Mouse (Mus musculus): ENCODE results near the gene Pcbp3. TPM values are rescaled to one million over a fixed set of nuclear protein-coding genes. Genes with fewer than 3 reads are reported as not detected.
"Not testable (repeated sequence)": the region's sequence is repeated elsewhere in the genome, so short reads cannot be mapped to it uniquely, and the experiment has no call there.

Pcbp3 gene
- polyA plus RNA-seq, 1 experiment from 2014 or later, result 53.2 TPM

DNA sequence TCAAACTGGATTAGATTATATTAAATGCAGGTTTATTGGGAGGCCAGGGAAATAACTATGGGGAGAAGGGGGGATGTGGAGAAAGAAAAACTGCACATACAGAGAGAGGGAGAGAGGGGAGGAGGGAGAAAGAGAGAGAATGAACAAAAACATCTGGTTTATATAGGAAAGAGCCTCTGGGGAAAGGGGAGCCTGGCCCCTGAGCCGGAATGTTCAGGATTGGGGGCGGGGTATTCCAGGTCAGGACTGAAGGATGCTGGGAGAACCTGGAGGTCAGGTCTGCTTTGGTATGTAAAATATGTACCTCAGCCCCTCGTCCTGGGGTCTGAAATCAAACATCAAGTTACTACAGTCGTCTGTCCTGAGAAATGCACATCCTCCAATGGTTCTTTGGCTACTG is 15.0 kb upstream of the Pcbp3 start:
- H3K4me2 ChIP-seq (replicated peaks; ENCODE audit: low read depth, low read length), result no peak overlapping the region
- no peaks in the 10 kb centered on the region for H3K27me3 ChIP-seq (ENCODE audit: insufficient read depth, low read length)
- H3K4me1 ChIP-seq (ENCODE audit: insufficient read depth, low read length), result peaks cover 3% of the 10 kb centered on the region; the same call in 1 of the 2 replicates
- no peaks in the 10 kb centered on the region for H3K9me3 ChIP-seq (ENCODE audit: low read length)
- no peak overlapping the region for H3K4me3 ChIP-seq (ENCODE audit: low read length)
- no peak overlapping the region for H3K9ac ChIP-seq (replicated peaks; ENCODE audit: low read length)
- no peak for ATAC-seq (ENCODE audit: low FRiP score, low TSS enrichment)
- no peak overlapping the region for H3K27ac ChIP-seq (ENCODE audit: low read length)
- no peaks in the 10 kb centered on the region for H3K36me3 ChIP-seq (ENCODE audit: insufficient read depth, low read length)
- WGBS, result 45% methylated on average over 4 of the region's 4 CpGs

DNA sequence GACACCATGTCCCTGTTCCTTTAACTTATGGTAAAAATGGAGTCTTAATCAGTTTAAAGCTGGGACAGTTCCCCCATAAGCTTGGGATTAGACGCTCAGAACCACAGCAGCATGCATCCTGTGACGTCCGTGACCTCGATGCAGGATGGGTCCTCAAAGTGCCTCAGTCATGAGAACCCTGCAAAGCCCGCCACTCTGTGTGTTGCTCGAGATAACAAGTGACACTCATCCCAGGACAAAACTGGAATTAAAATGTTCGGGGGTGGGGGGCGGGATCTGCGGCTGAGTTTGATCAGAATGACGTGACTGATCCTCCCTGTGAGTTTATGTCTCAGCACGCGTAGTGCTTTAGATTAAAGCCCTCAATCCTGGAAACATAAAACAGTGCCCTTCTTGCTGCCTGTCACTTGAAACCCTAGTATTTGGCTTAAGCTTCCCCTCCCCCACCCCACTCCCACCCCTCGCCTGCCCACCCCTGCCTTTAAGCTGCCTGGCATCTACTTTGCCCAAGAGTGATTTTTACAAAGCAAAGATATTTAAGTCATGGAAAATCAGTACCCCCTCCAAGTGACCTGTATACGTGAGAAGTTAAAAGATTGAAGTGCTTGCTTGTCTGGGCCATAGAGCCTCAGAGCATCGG is 12.2 kb upstream of the Pcbp3 start:
- Histone ChIP-seq H3K4me2 (replicated peaks; ENCODE audit: low read depth, low read length) (0 out of 2 replicates have a peak overlapping the region, but pooled peaks have one; percentile 15), H3K4me3 (ENCODE audit: low read length) (no peak overlapping the region), H3K9ac (replicated peaks; ENCODE audit: low read length) (no peak overlapping the region), H3K4me1 (ENCODE audit: insufficient read depth, low read length) (peaks cover 3% of the 10 kb centered on the region; the same call in 1 of the 2 replicates), H3K27ac (ENCODE audit: low read length) (no peak overlapping the region), H3K9me3 (ENCODE audit: low read length) (no peaks in the 10 kb centered on the region), H3K27me3 (ENCODE audit: insufficient read depth, low read length) (no peaks in the 10 kb centered on the region), H3K36me3 (ENCODE audit: insufficient read depth, low read length) (no peaks in the 10 kb centered on the region)
- WGBS, result 19% methylated on average over 15 of the region's 15 CpGs
- ATAC-seq (ENCODE audit: low FRiP score, low TSS enrichment), result no peak

DNA sequence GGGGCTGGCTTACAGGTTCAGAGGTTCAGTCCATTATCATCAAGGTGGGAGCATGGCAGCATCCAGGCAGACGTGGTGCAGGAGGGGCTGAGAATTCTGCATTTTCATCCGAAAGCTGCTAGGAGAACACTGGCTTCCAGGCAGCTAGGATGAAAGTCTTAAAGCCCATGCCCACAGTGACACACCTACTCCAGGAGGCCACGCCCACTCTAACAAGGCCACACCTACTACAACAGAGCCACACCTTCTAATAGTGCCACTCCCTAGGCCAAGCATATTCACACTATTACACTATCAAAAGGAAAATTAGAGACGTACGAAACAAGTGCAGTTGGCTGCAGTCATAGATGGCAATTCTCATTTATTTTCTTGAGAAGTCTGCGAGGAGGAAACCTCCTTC is 10.6 kb upstream of the Pcbp3 start:
- H3K4me1 ChIP-seq (ENCODE audit: insufficient read depth, low read length); H3K9me3 ChIP-seq (ENCODE audit: low read length); ATAC-seq (ENCODE audit: low FRiP score, low TSS enrichment); H3K4me2 ChIP-seq (replicated peaks; ENCODE audit: low read depth, low read length); H3K9ac ChIP-seq (replicated peaks; ENCODE audit: low read length); H3K27ac ChIP-seq (ENCODE audit: low read length); H3K27me3 ChIP-seq (ENCODE audit: insufficient read depth, low read length); H3K4me3 ChIP-seq (ENCODE audit: low read length); H3K36me3 ChIP-seq (ENCODE audit: insufficient read depth, low read length): not testable (repeated sequence)
- WGBS, result 75% methylated on average over 6 of the region's 6 CpGs

DNA sequence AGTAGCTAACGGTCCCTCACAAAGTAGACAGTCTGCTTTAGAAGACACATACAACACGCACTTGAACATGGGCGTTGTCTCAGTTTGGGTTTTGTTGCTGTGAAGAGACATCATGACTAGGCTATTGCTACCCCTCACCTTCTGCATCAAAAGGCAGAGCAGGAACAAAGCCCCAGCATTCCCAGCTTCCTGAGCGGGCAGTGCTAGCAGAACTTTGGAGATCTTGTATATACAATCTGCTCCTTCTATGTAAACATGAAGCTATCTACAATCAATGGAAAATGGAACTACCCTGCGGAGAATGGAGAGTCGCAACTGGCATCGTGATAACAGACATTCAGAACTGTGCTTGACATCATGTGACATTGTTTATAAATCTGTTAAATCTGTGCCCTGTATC is 9.3 kb upstream of the Pcbp3 start:
- Histone ChIP-seq H3K9me3 (ENCODE audit: low read length) (no peaks in the 10 kb centered on the region), H3K4me1 (ENCODE audit: insufficient read depth, low read length) (peaks cover 3% of the 10 kb centered on the region; the same call in 1 of the 2 replicates), H3K27me3 (ENCODE audit: insufficient read depth, low read length) (no peaks in the 10 kb centered on the region), H3K27ac (ENCODE audit: low read length) (no peak overlapping the region), H3K4me2 (replicated peaks; ENCODE audit: low read depth, low read length) (no peak overlapping the region), H3K36me3 (ENCODE audit: insufficient read depth, low read length) (no peaks in the 10 kb centered on the region), H3K4me3 (ENCODE audit: low read length) (no peak overlapping the region), H3K9ac (replicated peaks; ENCODE audit: low read length) (no peak overlapping the region)
- no peak for ATAC-seq (ENCODE audit: low FRiP score, low TSS enrichment)
- WGBS, result 90% methylated on average over 7 of the region's 7 CpGs

DNA sequence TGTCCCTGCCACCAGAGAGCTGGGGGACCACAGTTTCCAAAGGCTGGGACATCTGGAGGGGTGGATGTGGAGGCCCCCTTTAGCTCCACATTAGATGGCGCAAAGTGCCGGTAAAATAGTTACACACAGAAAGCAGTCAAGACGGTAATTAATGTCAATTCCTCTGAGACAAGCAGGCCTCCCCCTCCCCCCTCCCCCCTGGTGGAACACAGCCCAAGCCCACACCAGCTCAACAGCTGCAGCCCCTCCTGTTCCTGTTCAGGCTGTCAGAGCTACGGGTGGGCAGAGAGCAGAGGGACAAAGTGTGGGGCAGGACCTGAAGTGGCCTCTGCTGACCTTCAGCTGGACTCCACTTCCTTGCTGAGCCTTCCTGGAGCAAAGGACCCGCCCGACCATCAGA is 2.7 kb upstream of the Pcbp3 start:
- ATAC-seq (ENCODE audit: low FRiP score, low TSS enrichment), result no peak
- Histone ChIP-seq H3K4me1 (ENCODE audit: insufficient read depth, low read length) (peaks cover 31% of the 10 kb centered on the region), H3K9ac (replicated peaks; ENCODE audit: low read length) (0 out of 2 replicates have a peak overlapping the region, but pooled peaks have one; percentile 8), H3K27ac (ENCODE audit: low read length) (peak overlapping the region; percentile 76), H3K27me3 (ENCODE audit: insufficient read depth, low read length) (no peaks in the 10 kb centered on the region), H3K4me3 (ENCODE audit: low read length) (no peak overlapping the region), H3K9me3 (ENCODE audit: low read length) (no peaks in the 10 kb centered on the region), H3K4me2 (replicated peaks; ENCODE audit: low read depth, low read length) (peak overlapping the region; percentile 20), H3K36me3 (ENCODE audit: insufficient read depth, low read length) (no peaks in the 10 kb centered on the region)
- WGBS, result 3% methylated on average over 6 of the region's 6 CpGs

DNA sequence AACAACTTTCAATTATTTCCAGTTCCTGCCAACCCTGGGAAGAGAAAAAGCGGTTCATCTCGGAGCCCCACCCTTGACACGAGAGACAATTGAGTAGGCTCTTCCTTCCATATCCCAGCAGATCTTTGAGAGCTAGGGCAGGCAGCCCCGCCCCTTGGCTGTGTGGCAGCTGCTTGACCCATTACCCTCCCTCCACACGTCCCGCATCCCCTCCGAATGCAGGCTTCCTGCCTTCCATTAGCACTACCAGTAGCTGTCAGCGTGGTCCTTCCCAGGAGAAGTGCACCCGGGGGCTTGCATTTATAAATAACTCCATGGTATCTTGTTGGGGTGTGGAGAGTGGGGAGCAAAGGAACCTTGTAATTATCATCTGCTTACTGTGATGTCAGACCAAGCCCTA is 2.3 kb upstream of the Pcbp3 start:
- Histone ChIP-seq H3K4me2 (replicated peaks; ENCODE audit: low read depth, low read length) (peak overlapping the region; percentile 20), H3K9me3 (ENCODE audit: low read length) (no peaks in the 10 kb centered on the region), H3K27ac (ENCODE audit: low read length) (peak overlapping the region; percentile 76), H3K9ac (replicated peaks; ENCODE audit: low read length) (0 out of 2 replicates have a peak overlapping the region, but pooled peaks have one; percentile 8), H3K4me3 (ENCODE audit: low read length) (no peak overlapping the region), H3K27me3 (ENCODE audit: insufficient read depth, low read length) (no peaks in the 10 kb centered on the region), H3K4me1 (ENCODE audit: insufficient read depth, low read length) (peaks cover 31% of the 10 kb centered on the region), H3K36me3 (ENCODE audit: insufficient read depth, low read length) (no peaks in the 10 kb centered on the region)
- no peak for ATAC-seq (ENCODE audit: low FRiP score, low TSS enrichment)
- WGBS, result 12% methylated on average over 9 of the region's 9 CpGs

DNA sequence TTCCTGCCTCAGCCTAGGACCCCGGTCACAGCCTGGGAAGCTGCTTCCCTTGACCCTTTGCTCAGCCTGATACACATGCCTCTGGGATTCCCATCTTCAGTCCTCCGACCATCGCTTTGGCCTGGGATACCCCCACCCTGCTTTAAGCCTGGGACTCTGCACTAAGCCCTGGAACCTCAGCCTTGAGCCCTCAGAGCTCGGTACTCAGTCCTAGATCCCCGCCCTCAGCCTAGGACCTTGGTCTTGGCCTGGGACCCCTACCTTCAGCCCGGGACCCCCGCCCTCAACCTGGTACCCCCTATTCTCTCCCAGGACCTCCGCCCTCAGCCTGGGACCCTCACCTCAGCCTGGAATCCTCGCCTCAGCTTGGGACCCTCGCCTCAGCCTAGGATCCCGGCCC is 531 bp downstream of the Pcbp3 start:
- ATAC-seq (ENCODE audit: low FRiP score, low TSS enrichment), result peak; percentile 7
- WGBS, result 7% methylated on average over 11 of the region's 11 CpGs
- H3K9me3 ChIP-seq (ENCODE audit: low read length), result no peaks in the 10 kb centered on the region
- H3K27ac ChIP-seq (ENCODE audit: low read length), result no peak overlapping the region
- H3K4me1 ChIP-seq (ENCODE audit: insufficient read depth, low read length), result peaks cover 37% of the 10 kb centered on the region
- no peaks in the 10 kb centered on the region for H3K27me3 ChIP-seq (ENCODE audit: insufficient read depth, low read length)
- H3K4me2 ChIP-seq (replicated peaks; ENCODE audit: low read depth, low read length), result peak overlapping the region; percentile 99
- no peaks in the 10 kb centered on the region for H3K36me3 ChIP-seq (ENCODE audit: insufficient read depth, low read length)
- peak overlapping the region; percentile 79 for H3K9ac ChIP-seq (replicated peaks; ENCODE audit: low read length)
- peak overlapping the region; percentile 66 for H3K4me3 ChIP-seq (ENCODE audit: low read length)

DNA sequence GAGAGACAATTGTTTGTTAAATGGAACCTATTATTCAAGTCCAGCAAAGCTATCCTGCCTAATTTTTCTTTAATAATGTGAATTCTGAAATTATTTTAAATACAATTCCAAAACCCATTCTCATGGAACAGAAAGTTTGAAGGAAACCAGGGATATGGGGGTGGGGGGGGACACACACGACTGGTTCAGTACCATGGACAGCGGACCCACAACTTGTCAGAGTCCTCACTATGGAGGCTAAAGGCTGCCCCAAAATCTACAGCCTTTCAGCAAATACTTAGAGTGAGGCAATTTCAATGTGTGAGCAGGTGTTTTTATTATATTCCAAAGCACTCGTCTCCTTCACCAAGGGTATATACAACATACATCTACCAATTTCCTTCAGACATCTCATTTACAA is 3.5 kb downstream of the Pcbp3 start:
- H3K4me2 ChIP-seq (replicated peaks; ENCODE audit: low read depth, low read length), result no peak overlapping the region
- WGBS, result 53% methylated on average over 3 of the region's 3 CpGs
- ATAC-seq (ENCODE audit: low FRiP score, low TSS enrichment), result no peak
- no peaks in the 10 kb centered on the region for H3K27me3 ChIP-seq (ENCODE audit: insufficient read depth, low read length)
- H3K4me3 ChIP-seq (ENCODE audit: low read length), result no peak overlapping the region
- H3K4me1 ChIP-seq (ENCODE audit: insufficient read depth, low read length), result peaks cover 23% of the 10 kb centered on the region
- no peak overlapping the region for H3K9ac ChIP-seq (replicated peaks; ENCODE audit: low read length)
- H3K9me3 ChIP-seq (ENCODE audit: low read length), result no peaks in the 10 kb centered on the region
- no peaks in the 10 kb centered on the region for H3K36me3 ChIP-seq (ENCODE audit: insufficient read depth, low read length)
- no peak overlapping the region for H3K27ac ChIP-seq (ENCODE audit: low read length)

DNA sequence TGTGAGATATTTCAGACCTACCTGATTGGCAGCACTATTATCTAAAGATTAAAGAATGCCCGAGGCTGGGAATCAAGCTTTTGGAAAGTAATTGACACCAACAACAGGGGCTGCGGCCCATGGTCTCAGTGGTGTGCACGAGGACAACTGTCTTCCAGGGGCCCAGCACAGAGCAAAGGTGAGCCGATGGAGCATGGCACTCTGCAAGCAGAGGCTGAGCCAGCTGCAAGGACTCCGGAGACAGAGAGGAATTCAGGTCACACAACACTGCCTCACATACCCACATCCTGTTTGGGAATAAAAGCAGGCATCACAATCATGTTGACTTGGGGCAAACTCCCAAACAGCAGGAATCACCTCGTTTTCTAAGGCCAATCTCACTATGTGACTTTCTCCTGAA is 5.5 kb downstream of the Pcbp3 start:
- H3K4me3 ChIP-seq (ENCODE audit: low read length), result no peak overlapping the region
- H3K4me2 ChIP-seq (replicated peaks; ENCODE audit: low read depth, low read length), result no peak overlapping the region; the same call in 1 of the 2 replicates
- peak overlapping the region; percentile 37; the same call in 1 of the 2 replicates for H3K27ac ChIP-seq (ENCODE audit: low read length)
- H3K4me1 ChIP-seq (ENCODE audit: insufficient read depth, low read length), result peaks cover 17% of the 10 kb centered on the region
- H3K9me3 ChIP-seq (ENCODE audit: low read length), result no peaks in the 10 kb centered on the region
- ATAC-seq (ENCODE audit: low FRiP score, low TSS enrichment), result peak; percentile 92
- no peaks in the 10 kb centered on the region for H3K36me3 ChIP-seq (ENCODE audit: insufficient read depth, low read length)
- H3K27me3 ChIP-seq (ENCODE audit: insufficient read depth, low read length), result no peaks in the 10 kb centered on the region
- 24% methylated on average over 6 of the region's 6 CpGs for WGBS
- no peak overlapping the region for H3K9ac ChIP-seq (replicated peaks; ENCODE audit: low read length)

DNA sequence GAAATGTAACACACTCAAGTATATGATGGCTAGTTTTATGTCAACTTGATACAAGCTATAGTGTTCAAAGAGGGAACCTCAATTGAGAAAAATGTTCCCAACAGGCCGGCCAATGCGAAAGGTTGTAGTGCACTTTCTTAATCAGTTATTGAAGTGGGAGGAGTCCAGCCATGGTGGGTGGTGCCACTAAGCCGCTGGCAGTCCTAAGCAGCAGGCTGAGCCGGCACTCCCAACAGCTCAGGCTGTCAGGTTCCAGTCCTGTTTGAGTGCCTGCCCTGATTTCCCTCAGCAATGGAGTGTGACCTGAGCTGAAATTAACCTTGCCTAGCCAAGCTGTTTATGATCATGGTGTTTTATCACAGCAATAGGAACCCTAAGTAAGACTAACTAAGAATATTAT is 20.6 kb downstream of the Pcbp3 start:
- no peak overlapping the region for H3K9ac ChIP-seq (replicated peaks; ENCODE audit: low read length)
- peak; percentile 54; the same call in 1 of the 2 replicates for ATAC-seq (ENCODE audit: low FRiP score, low TSS enrichment)
- no peak overlapping the region for H3K4me3 ChIP-seq (ENCODE audit: low read length)
- no peak overlapping the region for H3K27ac ChIP-seq (ENCODE audit: low read length)
- no peaks in the 10 kb centered on the region for H3K27me3 ChIP-seq (ENCODE audit: insufficient read depth, low read length)
- H3K9me3 ChIP-seq (ENCODE audit: low read length), result no peaks in the 10 kb centered on the region
- no peak overlapping the region for H3K4me2 ChIP-seq (replicated peaks; ENCODE audit: low read depth, low read length)
- WGBS, result 48% methylated on average over 4 of the region's 4 CpGs
- no peaks in the 10 kb centered on the region for H3K4me1 ChIP-seq (ENCODE audit: insufficient read depth, low read length)
- H3K36me3 ChIP-seq (ENCODE audit: insufficient read depth, low read length), result no peaks in the 10 kb centered on the region

All from kidney, embryonic 16.5 days (tissue).